In the genomic region with DNA sequence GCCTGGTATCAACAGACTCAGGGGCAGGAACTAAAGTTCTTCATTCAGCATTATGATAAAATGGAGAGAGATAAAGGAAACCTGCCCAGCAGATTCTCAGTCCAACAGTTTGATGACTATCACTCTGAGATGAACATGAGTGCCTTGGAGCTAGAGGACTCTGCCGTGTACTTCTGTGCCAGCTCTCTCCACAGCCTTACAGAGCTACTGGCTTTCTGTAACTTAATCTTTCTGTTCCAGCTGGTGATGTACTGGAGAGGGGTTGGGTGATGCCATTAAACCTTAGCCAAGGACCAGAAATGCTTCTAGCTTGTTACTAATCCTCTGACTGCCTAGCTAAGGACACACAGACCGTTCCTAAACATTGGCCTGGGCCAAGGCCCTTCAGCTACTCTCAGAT, we compare ENCODE assay signal across 25 mouse cellular contexts.
DNase-seq lines count a peak whose midpoint lies in the region; ATAC-seq and TF ChIP-seq lines count a peak whose summit lies in the region.
"Had no signal": no experiment of that assay in that cellular context is flagged by ENCODE, and none has a peak within 500 bp of the region (broad histone marks: within the 10 kb centered on the region; RNA-seq: fewer than 3 reads in every experiment).

No protein-coding gene starts in this region.

- ATAC-seq in heart, postnatal 0 days (ENCODE audit: insufficient read depth, low read depth) = no peak
- no peak for ATAC-seq in heart, embryonic 12.5 days (ENCODE audit: insufficient number of reproducible peaks, low FRiP score)
- peak; percentile 30; the same call in 1 of the 2 replicates for ATAC-seq in liver, embryonic 16.5 days (ENCODE audit: low read depth)
- ATAC-seq: forebrain, embryonic 16.5 days had no signal

- no peak for TF ChIP-seq CTCF in heart, postnatal 0 days (IDR thresholded peaks at IDR 0.05; ENCODE audit: low read depth)

- no peak overlapping the region for H3K9ac ChIP-seq in heart, postnatal 0 days (replicated peaks; ENCODE audit: low read depth, low read length)
- H3K9ac ChIP-seq in heart, embryonic 12.5 days = no peak overlapping the region
- H3K9ac ChIP-seq in liver, embryonic 16.5 days (ENCODE audit: low read depth, low read length) = no peak overlapping the region
- H3K9ac ChIP-seq: embryonic facial prominence, embryonic 15.5 days; heart, embryonic 13.5 days; hindbrain, embryonic 14.5 days; limb, embryonic 15.5 days; lung, embryonic 15.5 days; midbrain, embryonic 12.5 days; neural tube, embryonic 15.5 days had no signal

- no peaks in the 10 kb centered on the region for H3K4me1 ChIP-seq in heart, postnatal 0 days (ENCODE audit: control insufficient read depth, insufficient read depth)
- peaks cover 8% of the 10 kb centered on the region; the same call in 1 of the 2 replicates for H3K4me1 ChIP-seq in heart, embryonic 12.5 days (replicated peaks)
- no peaks in the 10 kb centered on the region; the same call in 1 of the 2 replicates for H3K4me1 ChIP-seq in liver, embryonic 16.5 days (ENCODE audit: control insufficient read depth, low read depth, low read length)
- H3K4me1 ChIP-seq: embryonic facial prominence, embryonic 15.5 days; limb, embryonic 15.5 days; lung, embryonic 15.5 days; midbrain, embryonic 12.5 days had no signal

- H3K9me3 ChIP-seq in heart, postnatal 0 days (replicated peaks; ENCODE audit: control insufficient read depth, low read length) = no peaks in the 10 kb centered on the region
- H3K9me3 ChIP-seq in heart, embryonic 12.5 days (replicated peaks) = no peaks in the 10 kb centered on the region
- no peaks in the 10 kb centered on the region for H3K9me3 ChIP-seq in liver, embryonic 16.5 days (replicated peaks; ENCODE audit: control insufficient read depth, low read length)
- H3K9me3 ChIP-seq: embryonic facial prominence, embryonic 15.5 days; forebrain, embryonic 10.5 days; heart, embryonic 13.5 days; limb, embryonic 15.5 days; lung, embryonic 15.5 days; midbrain, embryonic 12.5 days; neural tube, embryonic 15.5 days had no signal

- DNase-seq in heart, postnatal 0 days (ENCODE audit: low spot score) = no peak
- peak; percentile 45 for DNase-seq in thymus, postnatal 0 days (ENCODE audit: low spot score)
- no peak for DNase-seq in thymus, adult 18-20 months
- no peak for DNase-seq in kidney, adult 9 months
- no peak for DNase-seq in ovary, postnatal 10 days (ENCODE audit: low spot score)
- DNase-seq: adrenal gland, postnatal 14 days; cerebellum, adult 2 months; cerebellum, postnatal 36 days; gastrocnemius, postnatal 10 days; heart, postnatal 4 days; kidney, adult 2 months; kidney, postnatal 14 days; left cerebral cortex, postnatal 4 days; lung, postnatal 36 days had no signal

- H3K27me3 ChIP-seq in heart, postnatal 0 days (ENCODE audit: control insufficient read depth, insufficient read depth, low read length) = no peaks in the 10 kb centered on the region
- no peaks in the 10 kb centered on the region for H3K27me3 ChIP-seq in heart, embryonic 12.5 days (replicated peaks)
- no peaks in the 10 kb centered on the region for H3K27me3 ChIP-seq in liver, embryonic 16.5 days (ENCODE audit: control insufficient read depth, insufficient read depth, low read depth, low read length)
- H3K27me3 ChIP-seq: embryonic facial prominence, embryonic 15.5 days; heart, embryonic 13.5 days; limb, embryonic 15.5 days; lung, embryonic 15.5 days; midbrain, embryonic 12.5 days; neural tube, embryonic 15.5 days had no signal

- WGBS in heart, postnatal 0 days = 66% methylated on average over 2 of the region's 2 CpGs
- WGBS in heart, embryonic 12.5 days = 79% methylated on average over 2 of the region's 2 CpGs
- WGBS in liver, embryonic 16.5 days (ENCODE audit: insufficient replicate concordance) = 23% methylated on average over 2 of the region's 2 CpGs

- no peak overlapping the region; the same call in 1 of the 2 replicates for H3K4me2 ChIP-seq in heart, postnatal 0 days (ENCODE audit: low read depth, low read length)
- no peak overlapping the region for H3K4me2 ChIP-seq in heart, embryonic 12.5 days
- H3K4me2 ChIP-seq in liver, embryonic 16.5 days (ENCODE audit: low read depth, low read length) = no peak overlapping the region
- H3K4me2 ChIP-seq: embryonic facial prominence, embryonic 15.5 days; limb, embryonic 15.5 days; lung, embryonic 15.5 days; neural tube, embryonic 15.5 days had no signal

- no peaks in the 10 kb centered on the region for H3K36me3 ChIP-seq in heart, postnatal 0 days (replicated peaks; ENCODE audit: control insufficient read depth, insufficient read depth, low read length)
- H3K36me3 ChIP-seq in heart, embryonic 12.5 days = no peaks in the 10 kb centered on the region
- H3K36me3 ChIP-seq in liver, embryonic 16.5 days (ENCODE audit: control insufficient read depth, insufficient read depth) = no peaks in the 10 kb centered on the region
- H3K36me3 ChIP-seq: embryonic facial prominence, embryonic 15.5 days; forebrain, embryonic 10.5 days; heart, embryonic 13.5 days; limb, embryonic 15.5 days; lung, embryonic 15.5 days; midbrain, embryonic 12.5 days; neural tube, embryonic 15.5 days had no signal

- H3K27ac ChIP-seq in heart, postnatal 0 days (ENCODE audit: low read depth) = no peak overlapping the region
- no peak overlapping the region for H3K27ac ChIP-seq in heart, embryonic 12.5 days (ENCODE audit: poor library complexity, severe bottlenecking)
- H3K27ac ChIP-seq in liver, embryonic 16.5 days (ENCODE audit: low read length) = no peak overlapping the region
- H3K27ac ChIP-seq: embryonic facial prominence, embryonic 15.5 days; forebrain, embryonic 10.5 days; heart, embryonic 13.5 days; hindbrain, embryonic 14.5 days; limb, embryonic 15.5 days; lung, embryonic 15.5 days; midbrain, embryonic 12.5 days; neural tube, embryonic 15.5 days had no signal

- TF ChIP-seq EP300 in heart, postnatal 0 days (IDR thresholded peaks at IDR 0.05; ENCODE audit: low read depth) = no peak

- H3K4me3 ChIP-seq in heart, postnatal 0 days (ENCODE audit: low read depth, low read length) = peak overlapping the region; percentile 15; the same call in 1 of the 2 replicates
- H3K4me3 ChIP-seq in heart, embryonic 12.5 days = no peak overlapping the region
- H3K4me3 ChIP-seq in liver, embryonic 16.5 days (ENCODE audit: low read depth, low read length) = no peak overlapping the region
- H3K4me3 ChIP-seq: embryonic facial prominence, embryonic 15.5 days; forebrain, embryonic 10.5 days; heart, embryonic 13.5 days; limb, embryonic 15.5 days; lung, embryonic 15.5 days; midbrain, embryonic 12.5 days; neural tube, embryonic 15.5 days had no signal
